Mouse (Mus musculus) liver, adult 2 months (tissue): ENCODE data around the gene Fscn3.

Experiments used
- CTCF ChIP-seq: fragments of 200-500 bp; IDR thresholded peaks from 2 replicates; pipeline ENCODE4 v1.5.1; 2011; ENCODE audit warnings: low read depth, low read length, control low read depth
- POLR2A ChIP-seq: fragments of 200-500 bp; IDR thresholded peaks from 2 replicates; pipeline ENCODE4 v1.6.1; 2011; ENCODE audit warnings: low read length, control low read depth; ENCODE audit not compliant: insufficient read depth; ENCODE audit errors: extremely low read depth

DNA sequence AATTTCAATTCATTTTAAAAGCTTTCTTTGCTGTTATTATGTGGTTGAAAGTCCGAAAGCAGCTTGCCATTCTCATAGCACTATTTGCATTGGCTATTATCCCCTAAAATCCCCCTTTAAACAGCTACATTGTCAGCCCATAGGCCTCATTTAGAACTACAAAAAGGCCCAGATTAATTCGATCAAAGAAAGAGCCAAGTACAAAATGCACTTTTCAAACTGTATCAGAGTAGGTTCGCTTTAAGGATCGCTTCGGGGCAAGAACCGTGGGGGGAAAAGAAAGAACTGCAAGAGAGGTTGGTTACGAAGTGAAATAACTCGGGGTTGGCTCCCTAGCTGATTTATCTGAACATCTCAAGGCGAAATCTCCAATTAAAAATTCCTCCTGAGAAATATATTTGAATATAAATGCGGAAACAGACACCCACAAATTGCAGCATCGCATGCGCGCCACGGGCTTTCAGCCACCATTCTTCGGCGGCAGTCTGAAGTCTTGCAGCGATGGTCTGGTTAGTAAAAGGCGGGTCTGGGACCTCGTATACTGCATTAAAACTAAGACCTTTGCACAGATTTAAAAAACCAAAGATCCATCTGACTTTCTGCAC, 30.6 kb upstream of the Fscn3 start:
- TF ChIP-seq CTCF (no peak), POLR2A (no peak)
